Mouse (Mus musculus) brain, adult 2 months (tissue): ENCODE measurements around the gene Alppl2.

Experiments
- DNase-seq: peaks from one replicate; pipeline ENCODE4 v3.0.0; 2011; ENCODE audit warnings: low read depth, low spot score

The Alppl2 gene

GRCm38 (mm10) chr1:87089828-87090227, at the start of gene Alppl2:
Gene Alppl2, minus strand, starts transcription at chr1:87089928.
- no peak for DNase-seq

- DNase-seq: no peak
Measured at GRCm38 (mm10) chr1:87131803-87132202, 42.1 kb upstream of the Alppl2 start.

- no peak for DNase-seq
Measured at GRCm38 (mm10) chr1:87127206-87128030, 37.7 kb upstream of the Alppl2 start.

- DNase-seq: no peak
Measured at GRCm38 (mm10) chr1:87124673-87125072, 34.9 kb upstream of the Alppl2 start, which contains the start of gene Akp3. Gene Akp3, plus strand, starts transcription at chr1:87124973.

GRCm38 (mm10) chr1:87114784-87115183, 25.1 kb upstream of the Alppl2 start:
- DNase-seq: no peak

- peak; percentile 8 for DNase-seq
Measured at GRCm38 (mm10) chr1:87111719-87112354, 22.1 kb upstream of the Alppl2 start.

- no peak for DNase-seq
Measured at GRCm38 (mm10) chr1:87108564-87108963, 18.8 kb upstream of the Alppl2 start.

- DNase-seq: no peak
Measured at GRCm38 (mm10) chr1:87106536-87106935, 16.8 kb upstream of the Alppl2 start.

GRCm38 (mm10) chr1:87103936-87104335, 14.2 kb upstream of the Alppl2 start:
- no peak for DNase-seq

- no peak for DNase-seq
Measured at GRCm38 (mm10) chr1:87102114-87102513, 12.4 kb upstream of the Alppl2 start.

- no peak for DNase-seq
Measured at GRCm38 (mm10) chr1:87101411-87101810, 11.7 kb upstream of the Alppl2 start, which contains the start of gene Alpi. Gene Alpi, minus strand, starts transcription at chr1:87101606.

- peak; percentile 37 for DNase-seq
Measured at GRCm38 (mm10) chr1:87098358-87098975, 8.7 kb upstream of the Alppl2 start.

GRCm38 (mm10) chr1:87095642-87096041, 5.9 kb upstream of the Alppl2 start:
- no peak for DNase-seq

- DNase-seq: no peak
Measured at GRCm38 (mm10) chr1:87089251-87089650, 477 bp downstream of the Alppl2 start.

GRCm38 (mm10) chr1:87086964-87087363, 2.8 kb downstream of the Alppl2 start:
- no peak for DNase-seq

GRCm38 (mm10) chr1:87086196-87086595, 3.5 kb downstream of the Alppl2 start:
- no peak for DNase-seq

- no peak for DNase-seq
Measured at GRCm38 (mm10) chr1:87073776-87074175, 16.0 kb downstream of the Alppl2 start.

GRCm38 (mm10) chr1:87070720-87071119, 19.0 kb downstream of the Alppl2 start:
- no peak for DNase-seq

- DNase-seq: no peak
Measured at GRCm38 (mm10) chr1:87060913-87061312, 28.8 kb downstream of the Alppl2 start.

GRCm38 (mm10) chr1:87059042-87059665, 30.6 kb downstream of the Alppl2 start:
- DNase-seq: no peak

- DNase-seq: no peak
Measured at GRCm38 (mm10) chr1:87057075-87057474, 32.7 kb downstream of the Alppl2 start.

GRCm38 (mm10) chr1:87051369-87051768, 38.4 kb downstream of the Alppl2 start:
- DNase-seq: peak; percentile 64
